Mouse (Mus musculus) cerebellum, adult 9-11 months (tissue): ENCODE measurements around the gene Gltpd2.

Experiments
- DNase-seq: peaks from one replicate; pipeline ENCODE4 v3.0.0; 2022

The Gltpd2 gene

DNA sequence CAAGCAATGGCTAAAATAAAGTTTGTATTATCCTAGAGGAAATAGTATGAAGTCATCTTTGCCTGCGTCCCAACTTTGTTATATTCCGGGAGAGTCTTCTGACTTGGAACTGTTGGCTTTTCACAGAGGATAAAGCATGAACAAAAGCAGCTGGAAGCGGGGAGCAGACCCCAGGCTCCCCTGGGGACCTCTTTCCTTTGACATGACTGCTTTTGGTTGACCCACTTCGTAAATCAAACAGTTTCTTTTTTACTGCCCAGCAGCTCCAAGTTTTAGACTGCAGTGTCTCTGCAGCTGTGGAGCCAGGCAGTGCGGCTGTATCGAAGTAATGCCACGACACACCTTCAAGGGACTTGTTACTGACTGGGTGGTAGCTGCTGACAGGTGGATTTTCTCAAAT is 47.6 kb downstream of the Gltpd2 start:
- DNase-seq = no peak
